Mouse (Mus musculus) midbrain, embryonic 11.5 days (tissue): ENCODE results near the gene Taf1c. TPM values are rescaled to one million over a fixed set of nuclear protein-coding genes. Genes with fewer than 3 reads are reported as not detected.

Source experiments
- ATAC-seq: fragments of 200-750 bp; cut with Nextera tagmentation; 2 replicates; pipeline ENCODE4 v1.8.0; 2017; ENCODE audit warnings: moderate TSS enrichment, moderate library complexity; ENCODE audit not compliant: low FRiP score
- DNase-seq: peaks from one replicate; pipeline ENCODE4 v3.0.0; 2015; ENCODE audit warnings: low spot score; ENCODE audit errors: missing footprints
- H3K27ac ChIP-seq: fragments of 300-500 bp; sonication (generic); 2 replicates; pipeline ENCODE4 v1.5.1; 2014; ENCODE audit warnings: low read depth, low read length
- H3K27me3 ChIP-seq: fragments of 300-500 bp; sonication (generic); 2 replicates; pipeline ENCODE4 v1.6.1; 2014; ENCODE audit warnings: mild to moderate bottlenecking, low read length, moderate library complexity, mixed read lengths; ENCODE audit not compliant: control insufficient read depth, insufficient read depth
- H3K36me3 ChIP-seq: fragments of 300-500 bp; sonication (generic); 2 replicates; pipeline ENCODE4 v1.6.1; 2014; ENCODE audit warnings: mild to moderate bottlenecking, low read length, moderate library complexity, mixed read lengths; ENCODE audit not compliant: control insufficient read depth, insufficient read depth
- H3K4me1 ChIP-seq: fragments of 300-500 bp; sonication (generic); 2 replicates; pipeline ENCODE4 v1.6.1; 2014; ENCODE audit warnings: low read length; ENCODE audit not compliant: control insufficient read depth, insufficient read depth
- H3K4me2 ChIP-seq: fragments of 300-500 bp; sonication (generic); 2 replicates; pipeline ENCODE4 v1.6.1; 2014; ENCODE audit warnings: mild to moderate bottlenecking, moderate library complexity
- H3K4me3 ChIP-seq: fragments of 300-500 bp; sonication (generic); 2 replicates; pipeline ENCODE4 v1.5.1; 2014; ENCODE audit warnings: low read depth, low read length
- H3K9ac ChIP-seq: fragments of 300-500 bp; sonication (generic); 2 replicates; pipeline ENCODE4 v1.6.1; 2014; ENCODE audit warnings: low read length
- H3K9me3 ChIP-seq: fragments of 300-500 bp; sonication (generic); 2 replicates; pipeline ENCODE4 v1.6.1; 2016; ENCODE audit warnings: low read length; ENCODE audit not compliant: control insufficient read depth
- WGBS: fragments of 180-500 bp; shearing (Covaris S2); extraction: QIAGEN DNeasy Blood & Tissue Kit; methylation state at CpG from one replicate; pipeline ENCODE4 v1.1.7; 2014; 5-methylcytosine and 5-hydroxymethylcytosine counted together
- polyA plus RNA-seq: library from polyadenylated mRNA; unstranded; fragments of >200 nt; fragmentation: Nextera tagmentation; extraction: Ambion mirVana; gene quantifications from 2 replicates; pipeline ENCODE4 v1.2.1, GENCODE M21; 2014

Taf1c gene
- 11.1 and 13.4 TPM in 2 replicates for polyA plus RNA-seq

GRCm38 (mm10) chr8:119604996-119605395 is at the start of gene Taf1c:
TSS of gene Taf1c (minus strand) at chr8:119605222.
- Histone ChIP-seq H3K9ac (peak within 1 kb of the TSS; percentile 81), H3K9me3 (no peaks in the 10 kb centered on the region), H3K4me1 (peaks cover 7% of the 10 kb centered on the region), H3K36me3 (peaks cover 14% of the 10 kb centered on the region; the same call in 1 of the 2 replicates), H3K27ac (no peak within 1 kb of the TSS), H3K4me3 (peak within 1 kb of the TSS; percentile 71), H3K27me3 (no peaks in the 10 kb centered on the region), H3K4me2 (peak within 1 kb of the TSS; percentile 86)
- DNase-seq (peak; percentile 99), ATAC-seq (peak; percentile 89)
- WGBS: under 1% methylated on average over 23 of the region's 23 CpGs

- Histone ChIP-seq H3K27ac (no peak overlapping the region), H3K4me2 (no peak overlapping the region), H3K4me3 (no peak overlapping the region), H3K36me3 (no peaks in the 10 kb centered on the region), H3K27me3 (no peaks in the 10 kb centered on the region), H3K4me1 (no peaks in the 10 kb centered on the region; the same call in 1 of the 2 replicates), H3K9ac (no peak overlapping the region), H3K9me3 (no peaks in the 10 kb centered on the region)
- ATAC-seq: no peak
- no peak for DNase-seq
- WGBS: 54% methylated on average over 2 of the region's 2 CpGs
Measured at GRCm38 (mm10) chr8:119651324-119651723, 46.3 kb upstream of the Taf1c start.

GRCm38 (mm10) chr8:119646846-119647245 is 41.8 kb upstream of the Taf1c start:
- 87% methylated on average over 7 of the region's 7 CpGs for WGBS
- Histone ChIP-seq H3K36me3 (no peaks in the 10 kb centered on the region), H3K27ac (no peak overlapping the region), H3K9me3 (no peaks in the 10 kb centered on the region), H3K4me1 (no peaks in the 10 kb centered on the region), H3K27me3 (no peaks in the 10 kb centered on the region), H3K4me2 (no peak overlapping the region), H3K4me3 (no peak overlapping the region), H3K9ac (no peak overlapping the region)
- DNase-seq (no peak), ATAC-seq (no peak)

- ATAC-seq: no peak
Measured at GRCm38 (mm10) chr8:119646197-119646596, 41.2 kb upstream of the Taf1c start.

GRCm38 (mm10) chr8:119644981-119645597 is 40.1 kb upstream of the Taf1c start:
- H3K9me3 ChIP-seq: no peaks in the 10 kb centered on the region
- no peak overlapping the region for H3K9ac ChIP-seq
- H3K36me3 ChIP-seq: no peaks in the 10 kb centered on the region
- no peaks in the 10 kb centered on the region for H3K4me1 ChIP-seq
- H3K4me2 ChIP-seq: no peak overlapping the region
- DNase-seq: no peak
- no peak for ATAC-seq
- no peak overlapping the region for H3K4me3 ChIP-seq
- no peaks in the 10 kb centered on the region for H3K27me3 ChIP-seq
- no peak overlapping the region for H3K27ac ChIP-seq
- 67% methylated on average over 18 of the region's 18 CpGs for WGBS

More at GRCm38 (mm10) chr8:119646197-119646596, 41.2 kb upstream of the Taf1c start:
- no peaks in the 10 kb centered on the region for H3K36me3 ChIP-seq
- H3K9ac ChIP-seq: no peak overlapping the region
- H3K9me3 ChIP-seq: no peaks in the 10 kb centered on the region
- H3K4me3 ChIP-seq: no peak overlapping the region
- no peak for DNase-seq
- no peak overlapping the region for H3K27ac ChIP-seq
- H3K27me3 ChIP-seq: no peaks in the 10 kb centered on the region
- H3K4me2 ChIP-seq: no peak overlapping the region
- WGBS: 78% methylated on average over 3 of the region's 3 CpGs
- H3K4me1 ChIP-seq: no peaks in the 10 kb centered on the region

- 89% methylated on average over 17 of the region's 17 CpGs for WGBS
- no peak overlapping the region for H3K4me3 ChIP-seq
- no peaks in the 10 kb centered on the region for H3K36me3 ChIP-seq
- no peaks in the 10 kb centered on the region for H3K9me3 ChIP-seq
- H3K4me2 ChIP-seq: no peak overlapping the region
- H3K4me1 ChIP-seq: no peaks in the 10 kb centered on the region
- no peaks in the 10 kb centered on the region for H3K27me3 ChIP-seq
- ATAC-seq (no peak), DNase-seq (no peak)
- no peak overlapping the region for H3K27ac ChIP-seq
- H3K9ac ChIP-seq: no peak overlapping the region
Measured at GRCm38 (mm10) chr8:119644429-119644960, 39.5 kb upstream of the Taf1c start.

- Histone ChIP-seq H3K4me1 (no peaks in the 10 kb centered on the region), H3K9ac (no peak overlapping the region), H3K4me3 (no peak overlapping the region), H3K27me3 (no peaks in the 10 kb centered on the region), H3K9me3 (no peaks in the 10 kb centered on the region), H3K36me3 (no peaks in the 10 kb centered on the region), H3K4me2 (no peak overlapping the region), H3K27ac (no peak overlapping the region)
- 96% methylated on average over 1 of the region's 1 CpGs for whole genome bisulfite sequencing
- DNase-seq: no peak
- no peak for ATAC-seq
Measured at GRCm38 (mm10) chr8:119642960-119643359, 37.9 kb upstream of the Taf1c start.

- ATAC-seq (no peak), DNase-seq (no peak)
- H3K9ac ChIP-seq: no peak overlapping the region
- H3K4me2 ChIP-seq: no peak overlapping the region
- H3K27ac ChIP-seq: no peak overlapping the region
- no peaks in the 10 kb centered on the region for H3K9me3 ChIP-seq
- no peak overlapping the region for H3K4me3 ChIP-seq
- no peaks in the 10 kb centered on the region for H3K27me3 ChIP-seq
- WGBS: 86% methylated on average over 5 of the region's 5 CpGs
- H3K4me1 ChIP-seq: no peaks in the 10 kb centered on the region; the same call in 1 of the 2 replicates
- H3K36me3 ChIP-seq: no peaks in the 10 kb centered on the region
Measured at GRCm38 (mm10) chr8:119641058-119641457, 36.0 kb upstream of the Taf1c start.

- 84% methylated on average over 7 of the region's 7 CpGs for WGBS
- no peak overlapping the region for H3K27ac ChIP-seq
- ATAC-seq (no peak), DNase-seq (no peak)
- H3K4me1 ChIP-seq: peaks cover 12% of the 10 kb centered on the region
- no peaks in the 10 kb centered on the region for H3K9me3 ChIP-seq
- H3K36me3 ChIP-seq: no peaks in the 10 kb centered on the region
- no peak overlapping the region for H3K4me3 ChIP-seq
- no peak overlapping the region for H3K4me2 ChIP-seq
- no peak overlapping the region for H3K9ac ChIP-seq
- no peaks in the 10 kb centered on the region; the same call in 1 of the 2 replicates for H3K27me3 ChIP-seq
Measured at GRCm38 (mm10) chr8:119639798-119640197, 34.8 kb upstream of the Taf1c start.
